Mouse (Mus musculus): ENCODE data around the gene Nudt3. TPM values are rescaled to one million over a fixed set of nuclear protein-coding genes. Genes with fewer than 3 reads are reported as not detected.
"Not testable (repeated sequence)": the region's sequence is repeated elsewhere in the genome, so short reads cannot be mapped to it uniquely, and the experiment has no call there.

Gene Nudt3
- polyA plus RNA-seq, 1 experiment from 2014 or later = 47.4 TPM

GRCm38 (mm10) chr17:27639851-27640250 is 16.6 kb upstream of the Nudt3 start:
- WGBS (ENCODE audit: insufficient replicate concordance) = 88% methylated on average over 6 of the region's 6 CpGs
- not testable (repeated sequence) for H3K27me3 ChIP-seq (ENCODE audit: control insufficient read depth, insufficient read depth, low read length); H3K9me3 ChIP-seq (replicated peaks; ENCODE audit: control insufficient read depth, low read length); H3K27ac ChIP-seq (ENCODE audit: low read depth, low read length); H3K36me3 ChIP-seq (ENCODE audit: control insufficient read depth, insufficient read depth, low read length); H3K9ac ChIP-seq (ENCODE audit: low read depth, low read length); H3K4me2 ChIP-seq; H3K4me3 ChIP-seq (ENCODE audit: low read depth, low read length); ATAC-seq (replicated peaks; ENCODE audit: insufficient number of reproducible peaks, low FRiP score, low TSS enrichment)
- peaks cover 14% of the 10 kb centered on the region for H3K4me1 ChIP-seq (ENCODE audit: control insufficient read depth, insufficient read depth, low read length)

DNA sequence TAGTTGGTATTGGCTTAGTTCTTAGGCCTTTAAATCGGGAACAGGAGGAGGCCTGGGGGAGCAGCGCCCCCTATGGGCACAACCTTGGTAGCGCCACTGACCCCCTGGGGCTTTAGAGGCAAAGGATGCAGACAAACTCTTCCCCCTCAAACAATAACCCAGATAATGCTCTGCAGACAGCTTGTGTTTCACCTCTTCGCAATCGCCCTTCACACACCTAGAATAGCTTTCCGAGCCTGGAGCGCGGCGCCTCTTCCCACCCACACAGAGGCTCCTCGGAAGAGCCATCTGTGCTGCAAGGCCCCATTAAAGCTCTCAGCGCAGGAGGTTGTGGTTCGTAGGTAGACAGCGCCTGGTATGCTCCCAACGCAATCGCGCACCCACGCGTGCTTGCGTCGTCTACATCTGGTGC is 15.6 kb upstream of the Nudt3 start:
- WGBS (ENCODE audit: insufficient replicate concordance) = 68% methylated on average over 20 of the region's 20 CpGs
- Histone ChIP-seq H3K27me3 (ENCODE audit: control insufficient read depth, insufficient read depth, low read length) (no peaks in the 10 kb centered on the region), H3K4me2 (no peak overlapping the region), H3K36me3 (ENCODE audit: control insufficient read depth, insufficient read depth, low read length) (no peaks in the 10 kb centered on the region), H3K4me3 (ENCODE audit: low read depth, low read length) (no peak overlapping the region), H3K27ac (ENCODE audit: low read depth, low read length) (no peak overlapping the region), H3K9me3 (replicated peaks; ENCODE audit: control insufficient read depth, low read length) (no peaks in the 10 kb centered on the region), H3K4me1 (ENCODE audit: control insufficient read depth, insufficient read depth, low read length) (peaks cover 15% of the 10 kb centered on the region), H3K9ac (ENCODE audit: low read depth, low read length) (no peak overlapping the region)
- ATAC-seq (replicated peaks; ENCODE audit: insufficient number of reproducible peaks, low FRiP score, low TSS enrichment) = no peak

DNA sequence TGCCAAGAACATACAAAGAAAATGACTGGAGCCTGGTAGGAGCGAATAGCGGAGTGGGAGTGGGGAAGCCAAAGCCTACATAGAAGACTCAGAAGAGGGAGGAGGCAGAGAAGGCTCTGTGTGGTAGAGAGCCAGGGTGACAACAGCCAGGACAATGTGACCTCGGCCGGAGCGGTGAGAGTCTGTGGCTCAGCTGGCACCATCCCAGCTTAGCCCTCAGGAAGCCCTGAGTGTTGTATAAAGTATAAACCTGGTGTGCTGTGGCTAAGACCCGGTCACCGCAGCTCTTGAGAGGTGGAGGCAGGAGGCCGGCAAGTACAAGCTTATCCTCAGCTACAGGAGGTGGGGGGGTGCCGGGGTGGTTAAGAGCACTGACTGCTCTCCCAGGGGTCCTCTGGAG is 14.0 kb upstream of the Nudt3 start:
- H3K4me3 ChIP-seq (ENCODE audit: low read depth, low read length) = no peak overlapping the region
- H3K4me2 ChIP-seq = no peak overlapping the region
- peaks cover 21% of the 10 kb centered on the region for H3K4me1 ChIP-seq (ENCODE audit: control insufficient read depth, insufficient read depth, low read length)
- H3K27ac ChIP-seq (ENCODE audit: low read depth, low read length) = no peak overlapping the region
- 62% methylated on average over 9 of the region's 9 CpGs for WGBS (ENCODE audit: insufficient replicate concordance)
- no peaks in the 10 kb centered on the region for H3K9me3 ChIP-seq (replicated peaks; ENCODE audit: control insufficient read depth, low read length)
- peaks cover 7% of the 10 kb centered on the region for H3K36me3 ChIP-seq (ENCODE audit: control insufficient read depth, insufficient read depth, low read length)
- H3K9ac ChIP-seq (ENCODE audit: low read depth, low read length) = peak overlapping the region; percentile 16; the same call in 1 of the 2 replicates
- no peak for ATAC-seq (replicated peaks; ENCODE audit: insufficient number of reproducible peaks, low FRiP score, low TSS enrichment)
- H3K27me3 ChIP-seq (ENCODE audit: control insufficient read depth, insufficient read depth, low read length) = no peaks in the 10 kb centered on the region

DNA sequence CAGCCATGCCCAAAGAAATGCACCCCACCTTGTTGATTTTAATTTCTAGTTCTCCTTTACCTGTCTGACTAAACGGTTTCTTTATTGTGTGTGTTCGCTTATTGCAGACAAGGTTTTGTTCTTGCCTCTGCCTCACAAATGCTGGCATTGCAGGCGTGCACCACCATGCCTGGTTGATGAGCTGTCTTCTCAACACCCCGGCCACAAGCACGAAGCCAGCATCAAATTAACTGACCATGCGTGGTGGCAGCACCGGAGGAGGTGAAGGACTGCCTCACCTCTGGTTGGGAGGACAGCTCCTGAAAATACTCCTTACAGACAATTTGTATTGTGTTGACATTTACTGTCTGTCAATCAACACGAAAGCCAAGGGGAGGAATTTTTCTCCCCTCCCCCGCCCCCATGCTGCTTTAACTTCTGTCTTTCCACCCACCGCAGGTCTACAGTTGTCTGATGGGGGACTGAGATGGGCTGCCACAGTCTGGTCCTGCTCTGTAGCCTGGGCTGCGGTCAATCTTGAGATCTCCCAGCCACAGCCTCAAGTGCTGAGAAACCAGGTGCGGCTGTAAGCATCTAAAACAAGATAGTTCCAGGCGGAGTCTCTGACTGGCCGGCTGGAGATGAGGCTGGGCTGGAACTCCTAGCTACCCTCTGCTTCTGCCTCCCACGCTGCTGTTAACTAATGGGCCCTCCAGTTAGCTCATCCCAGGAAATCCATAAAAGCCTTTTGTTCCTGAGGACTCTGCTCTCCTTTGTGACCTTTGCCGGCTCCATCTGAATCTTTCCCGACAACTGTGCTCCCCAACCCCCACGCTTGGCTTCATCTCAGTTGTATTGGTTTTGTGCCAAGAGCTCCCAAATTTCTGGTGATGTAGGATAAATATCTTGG is 13.1 kb upstream of the Nudt3 start, which contains the start of gene Rps10:
Gene Rps10, minus strand, starts transcription at position 538 of the 889 bp plus-strand sequence.
- Histone ChIP-seq H3K27ac (ENCODE audit: low read depth, low read length) (peak within 1 kb of the TSS; percentile 85; the same call in 1 of the 2 replicates), H3K9ac (ENCODE audit: low read depth, low read length) (peak within 1 kb of the TSS; percentile 16; the same call in 1 of the 2 replicates), H3K4me3 (ENCODE audit: low read depth, low read length) (peak within 1 kb of the TSS; percentile 95), H3K4me2 (peak within 1 kb of the TSS; percentile 79), H3K36me3 (ENCODE audit: control insufficient read depth, insufficient read depth, low read length) (peaks cover 17% of the 10 kb centered on the region), H3K9me3 (replicated peaks; ENCODE audit: control insufficient read depth, low read length) (no peaks in the 10 kb centered on the region), H3K27me3 (ENCODE audit: control insufficient read depth, insufficient read depth, low read length) (no peaks in the 10 kb centered on the region), H3K4me1 (ENCODE audit: control insufficient read depth, insufficient read depth, low read length) (peaks cover 20% of the 10 kb centered on the region)
- no peak for ATAC-seq (replicated peaks; ENCODE audit: insufficient number of reproducible peaks, low FRiP score, low TSS enrichment)
- WGBS (ENCODE audit: insufficient replicate concordance) = 44% methylated on average over 18 of the region's 18 CpGs

DNA sequence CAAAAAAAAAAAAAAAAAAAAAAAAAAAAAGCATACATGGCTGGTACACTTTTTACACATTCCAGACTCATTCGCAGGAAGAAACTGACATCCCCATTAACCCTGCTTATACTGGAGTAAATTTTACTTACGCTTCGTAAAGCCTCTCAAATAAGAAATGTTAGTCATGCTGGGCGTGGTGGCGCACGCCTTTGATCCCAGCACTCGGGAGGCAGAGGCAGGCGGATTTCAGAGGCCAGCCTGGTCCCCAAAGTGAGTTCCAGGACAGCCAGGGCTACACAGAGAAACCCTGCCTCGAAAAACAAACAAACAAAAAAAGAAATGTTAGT is 12.2 kb upstream of the Nudt3 start:
- not testable (repeated sequence) for H3K27me3 ChIP-seq (ENCODE audit: control insufficient read depth, insufficient read depth, low read length); ATAC-seq (replicated peaks; ENCODE audit: insufficient number of reproducible peaks, low FRiP score, low TSS enrichment); H3K9me3 ChIP-seq (replicated peaks; ENCODE audit: control insufficient read depth, low read length)
- peak overlapping the region; percentile 79 for H3K4me2 ChIP-seq
- H3K4me1 ChIP-seq (ENCODE audit: control insufficient read depth, insufficient read depth, low read length) = peaks cover 20% of the 10 kb centered on the region
- H3K4me3 ChIP-seq (ENCODE audit: low read depth, low read length) = peak overlapping the region; percentile 95
- 45% methylated on average over 9 of the region's 9 CpGs for WGBS (ENCODE audit: insufficient replicate concordance)
- peaks cover 22% of the 10 kb centered on the region for H3K36me3 ChIP-seq (ENCODE audit: control insufficient read depth, insufficient read depth, low read length)
- peak overlapping the region; percentile 85 for H3K27ac ChIP-seq (ENCODE audit: low read depth, low read length)
- H3K9ac ChIP-seq (ENCODE audit: low read depth, low read length) = peak overlapping the region; percentile 98; the same call in 1 of the 2 replicates

DNA sequence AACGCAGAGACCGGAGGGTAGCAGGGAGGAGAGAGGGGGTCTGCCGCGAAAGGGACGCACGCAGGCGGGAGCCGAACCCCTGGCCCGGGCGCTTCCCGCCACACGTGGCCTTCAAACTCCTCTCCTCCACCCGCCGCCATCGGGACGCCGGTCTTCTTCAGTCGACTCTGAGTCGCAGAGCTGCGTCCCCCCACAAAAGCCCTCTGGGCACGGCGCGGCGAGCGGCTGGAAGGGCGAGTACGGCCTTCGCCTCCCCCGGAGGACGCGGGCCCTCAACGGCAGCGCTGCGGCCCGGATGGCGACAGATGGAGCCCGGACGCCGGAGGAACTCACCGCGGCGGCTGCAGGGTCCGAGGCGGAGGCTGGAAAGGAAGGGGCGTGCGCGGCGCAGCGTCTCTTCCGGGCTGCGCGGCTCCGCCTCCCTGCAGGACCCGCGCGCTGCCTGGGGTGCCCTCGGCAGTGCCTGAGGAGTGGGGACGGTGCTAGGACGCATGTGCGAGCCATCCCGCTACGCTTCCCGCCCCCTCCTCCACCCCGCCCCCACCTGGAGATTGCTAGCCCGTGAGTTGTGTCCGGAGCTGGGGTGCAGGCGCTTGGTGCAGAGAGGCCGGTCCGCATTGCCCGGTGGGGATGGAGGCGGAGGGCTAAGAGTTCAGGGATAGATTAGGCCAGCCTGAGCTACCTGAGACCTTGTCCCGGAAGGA is 11.7 kb upstream of the Nudt3 start, which contains the start of gene RPS10-NUDT3:
Gene RPS10-NUDT3, minus strand, starts transcription at position 352 of the 704 bp plus-strand sequence.
- peaks cover 20% of the 10 kb centered on the region for H3K4me1 ChIP-seq (ENCODE audit: control insufficient read depth, insufficient read depth, low read length)

GRCm38 (mm10) chr17:27629249-27630020 is 6.1 kb upstream of the Nudt3 start:
- H3K9me3 ChIP-seq (replicated peaks; ENCODE audit: control insufficient read depth, low read length) = no peaks in the 10 kb centered on the region
- peaks cover 25% of the 10 kb centered on the region for H3K36me3 ChIP-seq (ENCODE audit: control insufficient read depth, insufficient read depth, low read length)
- no peaks in the 10 kb centered on the region for H3K27me3 ChIP-seq (ENCODE audit: control insufficient read depth, insufficient read depth, low read length)
- peak; percentile 28; the same call in 1 of the 2 replicates for ATAC-seq (replicated peaks; ENCODE audit: insufficient number of reproducible peaks, low FRiP score, low TSS enrichment)
- H3K4me1 ChIP-seq (ENCODE audit: control insufficient read depth, insufficient read depth, low read length) = peaks cover 15% of the 10 kb centered on the region
- H3K4me3 ChIP-seq (ENCODE audit: low read depth, low read length) = no peak overlapping the region
- H3K4me2 ChIP-seq = no peak overlapping the region
- no peak overlapping the region for H3K27ac ChIP-seq (ENCODE audit: low read depth, low read length)
- H3K9ac ChIP-seq (ENCODE audit: low read depth, low read length) = no peak overlapping the region
- 67% methylated on average over 2 of the region's 2 CpGs for WGBS (ENCODE audit: insufficient replicate concordance)

More for the DNA sequence above, 11.7 kb upstream of the Nudt3 start, which contains the start of gene RPS10-NUDT3:
- Histone ChIP-seq H3K9me3 (replicated peaks; ENCODE audit: control insufficient read depth, low read length) (no peaks in the 10 kb centered on the region), H3K27me3 (ENCODE audit: control insufficient read depth, insufficient read depth, low read length) (no peaks in the 10 kb centered on the region), H3K36me3 (ENCODE audit: control insufficient read depth, insufficient read depth, low read length) (peaks cover 25% of the 10 kb centered on the region), H3K27ac (ENCODE audit: low read depth, low read length) (peak within 1 kb of the TSS; percentile 85), H3K4me2 (peak within 1 kb of the TSS; percentile 79), H3K4me3 (ENCODE audit: low read depth, low read length) (peak within 1 kb of the TSS; percentile 95), H3K9ac (ENCODE audit: low read depth, low read length) (peak within 1 kb of the TSS; percentile 98)
- under 1% methylated on average over 56 of the region's 72 CpGs for WGBS (ENCODE audit: insufficient replicate concordance)
- ATAC-seq (replicated peaks; ENCODE audit: insufficient number of reproducible peaks, low FRiP score, low TSS enrichment) = peak; percentile 94

- ATAC-seq (replicated peaks; ENCODE audit: insufficient number of reproducible peaks, low FRiP score, low TSS enrichment) = no peak
- 90% methylated on average over 8 of the region's 8 CpGs for WGBS (ENCODE audit: insufficient replicate concordance)
- peaks cover 22% of the 10 kb centered on the region for H3K36me3 ChIP-seq (ENCODE audit: control insufficient read depth, insufficient read depth, low read length)
Observed at GRCm38 (mm10) chr17:27628376-27628775, 5.1 kb upstream of the Nudt3 start.

More at GRCm38 (mm10) chr17:27628376-27628775, 5.1 kb upstream of the Nudt3 start:
- Histone ChIP-seq H3K4me3 (ENCODE audit: low read depth, low read length) (no peak overlapping the region), H3K27ac (ENCODE audit: low read depth, low read length) (no peak overlapping the region), H3K4me1 (ENCODE audit: control insufficient read depth, insufficient read depth, low read length) (peaks cover 14% of the 10 kb centered on the region), H3K9ac (ENCODE audit: low read depth, low read length) (no peak overlapping the region), H3K9me3 (replicated peaks; ENCODE audit: control insufficient read depth, low read length) (no peaks in the 10 kb centered on the region), H3K4me2 (no peak overlapping the region), H3K27me3 (ENCODE audit: control insufficient read depth, insufficient read depth, low read length) (no peaks in the 10 kb centered on the region)

Data from heart, embryonic 11.5 days (tissue).